Mouse (Mus musculus) T-cell, adult 2 months (primary cell): ENCODE measurements around the gene Dtnbp1.

Experiments used
- DNase-seq: peaks from one replicate; pipeline ENCODE4 v3.0.0; 2022; ENCODE audit warnings: low spot score

Dtnbp1 gene

DNA sequence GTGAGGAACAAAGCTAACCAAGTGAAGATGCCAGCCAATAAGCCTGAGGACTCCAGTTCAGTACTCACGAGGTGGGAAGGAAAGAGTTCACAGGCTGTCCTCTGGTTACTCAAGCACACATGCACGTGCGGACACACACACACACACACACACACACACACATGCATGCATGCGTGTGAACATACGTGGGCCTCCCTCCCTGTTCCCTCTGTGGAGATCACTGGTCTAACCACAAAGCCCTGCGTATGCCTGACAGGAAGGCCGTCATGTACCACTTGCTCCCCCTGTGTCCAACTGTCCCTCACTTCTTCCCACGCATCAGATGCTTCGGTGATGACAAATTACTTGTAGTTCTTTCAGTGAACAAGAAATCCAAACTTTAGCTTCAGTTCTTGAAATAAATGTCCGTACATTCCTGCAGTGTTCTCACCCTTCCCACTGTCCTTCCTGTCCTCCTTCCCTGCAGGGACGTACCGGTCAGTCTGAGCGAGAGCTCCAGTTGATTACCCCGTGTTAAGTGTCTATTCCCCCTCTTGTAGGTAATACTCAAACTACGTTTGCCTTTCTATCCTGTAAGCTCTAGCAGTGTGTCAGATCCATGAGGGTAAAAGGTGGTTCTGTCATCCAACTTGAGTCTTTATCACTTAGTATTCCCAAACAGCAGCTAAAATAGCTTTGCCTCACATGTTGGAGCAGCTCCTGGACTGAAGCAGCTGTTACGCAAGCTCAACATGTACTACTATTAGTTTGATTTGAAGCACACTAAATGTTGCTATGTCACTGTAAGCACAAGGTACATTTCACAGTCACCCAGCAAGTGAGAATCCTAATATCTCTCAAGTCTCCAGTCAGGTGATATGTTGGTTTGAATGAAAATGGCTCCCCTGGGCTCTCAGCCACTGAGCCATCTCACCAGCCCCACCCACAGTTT, 53.4 kb downstream of the Dtnbp1 start:
- DNase-seq, result no peak

DNA sequence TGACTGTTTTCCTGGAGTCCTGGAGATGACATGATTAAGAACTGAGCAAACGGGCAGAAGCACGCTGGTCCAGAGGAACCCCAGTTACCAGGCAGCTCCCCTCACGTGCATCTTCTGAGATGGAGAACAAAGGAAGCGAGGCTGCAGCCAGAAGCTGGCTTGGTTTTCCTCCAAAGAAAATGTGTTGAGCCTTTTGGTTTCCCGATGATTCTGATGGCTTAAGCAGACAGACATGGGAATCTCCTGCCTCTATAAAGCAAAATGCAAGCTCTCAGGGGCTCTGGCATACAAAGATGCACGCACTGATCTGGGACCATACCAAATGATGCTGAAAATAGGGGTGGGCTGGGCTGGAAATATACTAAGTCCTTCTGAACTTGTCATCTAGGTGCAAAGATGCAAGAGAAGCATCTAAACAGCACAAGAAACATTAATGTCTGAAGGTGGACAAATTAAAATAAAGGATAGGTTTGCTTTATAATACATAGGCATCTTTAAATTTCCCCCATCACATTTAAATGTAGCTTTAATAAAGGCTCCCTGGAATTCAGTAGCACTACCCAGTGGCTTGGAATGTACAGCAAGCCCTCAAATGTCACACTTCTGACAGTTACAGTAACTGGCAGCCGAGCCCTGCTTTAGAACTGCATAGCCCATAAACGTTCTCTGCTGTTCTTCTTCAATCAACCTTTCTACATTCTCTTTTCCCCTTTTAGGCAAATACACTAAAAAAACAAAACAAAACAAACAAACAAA, 54.9 kb downstream of the Dtnbp1 start:
- no peak for DNase-seq

DNA sequence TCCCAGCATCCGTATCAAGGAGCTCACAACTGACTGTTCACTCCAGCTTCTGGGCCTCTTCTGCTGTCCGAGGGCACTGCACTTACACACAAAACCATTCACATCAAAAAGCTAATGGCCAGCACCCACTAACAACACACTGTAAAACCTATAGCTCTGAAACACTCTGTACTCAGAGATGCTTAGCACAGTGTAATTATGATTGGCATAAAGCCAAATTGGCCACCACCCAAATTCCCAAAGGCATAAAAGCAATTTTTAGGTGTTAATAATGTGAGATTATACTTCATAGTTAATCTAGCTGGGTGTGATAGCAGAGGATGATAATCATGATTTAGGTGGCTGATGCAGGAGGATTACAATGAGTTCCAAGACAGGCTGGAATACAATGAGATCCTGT, 58.3 kb downstream of the Dtnbp1 start:
- no peak for DNase-seq

GRCm38 (mm10) chr13:44939326-44940035, 62.5 kb downstream of the Dtnbp1 start:
- DNase-seq, result no peak

- DNase-seq, result no peak
Measured at GRCm38 (mm10) chr13:44937681-44938080, 64.3 kb downstream of the Dtnbp1 start.

- DNase-seq, result no peak
Measured at GRCm38 (mm10) chr13:44933575-44933974, 68.4 kb downstream of the Dtnbp1 start.

DNA sequence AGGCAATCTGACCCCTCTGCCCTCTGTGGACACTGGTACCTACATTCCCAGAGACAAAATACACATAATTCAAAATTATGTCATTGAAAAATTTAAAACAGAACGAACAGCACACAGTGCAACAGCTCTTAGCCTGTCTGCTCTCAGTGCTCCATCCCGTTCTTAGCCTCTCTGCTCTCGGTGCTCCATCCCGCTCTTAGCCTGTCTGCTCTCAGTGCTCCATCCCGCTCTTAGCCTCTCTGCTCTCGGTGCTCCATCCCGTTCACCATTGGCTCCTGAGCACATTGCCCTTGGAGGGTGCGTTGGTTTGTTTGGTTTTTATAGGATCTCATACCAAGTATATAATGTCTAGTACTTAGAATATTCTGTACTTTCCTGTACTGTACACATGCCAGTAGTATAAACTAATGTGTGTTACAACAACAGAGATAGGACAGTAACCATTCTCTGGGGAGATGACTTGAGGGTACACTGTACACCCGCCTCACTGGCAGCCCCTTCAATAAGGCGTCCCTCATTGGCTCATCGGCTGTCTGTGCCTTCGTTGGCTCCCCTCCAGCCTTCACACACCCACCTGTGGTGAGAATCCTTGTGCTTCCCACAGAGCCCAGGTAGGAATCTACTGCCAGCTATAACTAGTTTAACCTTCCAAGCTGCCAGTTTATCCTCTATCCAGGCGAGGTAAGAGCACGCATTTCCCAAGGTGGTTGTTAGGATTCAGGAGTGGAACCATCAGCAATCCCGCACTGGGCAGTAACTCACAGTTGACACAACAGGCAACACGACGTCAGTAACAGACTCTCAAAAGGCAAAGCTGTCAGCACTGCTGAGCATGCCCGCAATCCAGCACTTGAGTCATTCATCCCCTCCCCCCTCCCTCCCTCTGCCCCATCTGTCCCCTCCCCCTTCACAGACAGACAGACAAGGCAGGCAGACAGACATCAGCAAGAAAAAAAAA, 69.4 kb downstream of the Dtnbp1 start:
- DNase-seq, result no peak

DNA sequence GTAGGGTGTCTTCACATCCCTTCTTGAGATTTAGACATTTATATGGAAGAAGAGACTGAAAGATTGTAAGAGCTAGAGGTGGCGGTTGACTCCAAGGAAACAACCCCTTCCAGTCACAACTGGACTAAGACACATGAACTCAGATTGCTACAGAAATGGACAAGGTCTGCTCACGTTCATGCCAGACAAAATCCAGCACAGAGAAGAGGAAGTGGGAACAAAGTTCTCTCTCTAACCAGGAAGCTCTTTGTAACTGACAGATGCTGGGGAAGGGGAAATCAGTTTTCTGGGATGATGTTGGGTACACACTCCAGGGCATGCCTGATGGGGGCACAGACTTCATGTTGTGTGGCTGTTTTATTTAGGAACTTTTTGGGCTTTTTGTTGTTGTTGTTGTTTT, 75.6 kb downstream of the Dtnbp1 start:
- no peak for DNase-seq

GRCm38 (mm10) chr13:44925173-44925572, 76.8 kb downstream of the Dtnbp1 start:
- DNase-seq, result no peak

- no peak for DNase-seq
Measured at GRCm38 (mm10) chr13:44924042-44924441, 77.9 kb downstream of the Dtnbp1 start.

DNA sequence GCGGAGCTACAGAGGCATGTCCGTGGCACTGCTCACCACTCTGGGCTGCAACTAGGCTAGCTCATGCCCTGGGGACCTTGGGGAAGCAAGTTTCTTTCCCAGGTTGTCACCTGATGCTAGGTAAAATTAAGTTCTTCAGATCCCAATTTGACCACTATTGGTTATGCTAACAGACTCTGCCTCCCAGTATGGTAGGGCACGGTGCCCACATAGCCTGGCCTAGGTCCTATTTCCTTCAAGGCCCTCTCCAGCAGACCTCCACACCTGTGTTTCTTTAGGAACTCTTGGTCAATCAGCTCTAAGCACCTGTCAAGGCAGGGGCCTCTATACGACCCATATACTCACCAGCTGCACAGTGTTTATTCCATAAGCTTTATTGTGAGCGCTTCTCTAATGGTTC, 80.2 kb downstream of the Dtnbp1 start:
- DNase-seq, result no peak

- no peak for DNase-seq
Measured at GRCm38 (mm10) chr13:44921095-44921494, 80.9 kb downstream of the Dtnbp1 start.

- DNase-seq, result no peak
Measured at GRCm38 (mm10) chr13:44918269-44918668, 83.7 kb downstream of the Dtnbp1 start.

GRCm38 (mm10) chr13:44917202-44917601, 84.7 kb downstream of the Dtnbp1 start:
- DNase-seq, result no peak

GRCm38 (mm10) chr13:44915945-44916344, 86.0 kb downstream of the Dtnbp1 start:
- DNase-seq, result no peak

DNA sequence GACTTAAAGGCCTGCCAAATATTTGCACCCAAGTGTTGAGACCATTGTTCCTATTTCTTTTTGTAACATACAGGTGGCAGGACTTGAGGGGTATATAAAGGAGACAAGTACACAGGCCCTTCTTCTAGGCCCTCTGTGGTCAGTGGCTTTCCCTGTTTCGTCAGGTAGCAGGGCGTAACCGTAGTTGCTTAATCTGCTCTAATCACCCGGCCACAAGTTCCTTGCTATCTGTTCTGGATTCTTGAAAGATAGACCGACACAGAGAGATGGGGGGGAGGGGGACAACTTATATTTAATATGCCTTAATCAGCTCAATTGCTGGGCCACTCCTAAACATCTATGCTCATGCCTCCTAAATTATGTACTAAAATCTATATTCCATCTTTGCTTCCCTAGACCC, 86.6 kb downstream of the Dtnbp1 start:
- DNase-seq, result no peak

GRCm38 (mm10) chr13:44913560-44913959, 88.4 kb downstream of the Dtnbp1 start:
- no peak for DNase-seq

DNA sequence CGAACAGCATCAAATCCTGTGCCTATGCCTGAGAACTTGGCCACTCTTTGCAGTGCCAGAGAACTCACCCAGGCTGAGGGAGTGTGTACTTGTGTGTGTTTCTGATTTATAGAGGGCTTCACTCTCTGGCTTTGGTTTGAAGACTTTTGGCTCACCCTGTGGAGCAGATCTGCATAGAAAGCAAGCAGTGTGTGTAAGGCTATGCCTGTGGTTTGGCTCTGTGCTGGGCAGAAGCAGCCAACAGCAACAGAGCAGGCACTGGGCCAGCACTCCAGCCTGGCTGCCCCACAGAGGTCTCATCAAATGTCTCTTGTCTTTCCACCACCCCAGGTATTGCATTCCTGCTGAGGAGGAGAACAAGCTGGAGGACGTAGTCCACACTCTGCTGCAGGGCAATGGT, 89.1 kb downstream of the Dtnbp1 start:
- no peak for DNase-seq

- no peak for DNase-seq
Measured at GRCm38 (mm10) chr13:44908790-44909189, 93.2 kb downstream of the Dtnbp1 start.

- no peak for DNase-seq
Measured at GRCm38 (mm10) chr13:44907702-44908101, 94.2 kb downstream of the Dtnbp1 start.

GRCm38 (mm10) chr13:44906141-44906540, 95.8 kb downstream of the Dtnbp1 start:
- no peak for DNase-seq
